Mouse (Mus musculus) heart, embryonic 15.5 days (tissue): ENCODE results near the gene Twist2. TPM values are rescaled to one million over a fixed set of nuclear protein-coding genes. Genes with fewer than 3 reads are reported as not detected.

ENCODE experiments used
- ATAC-seq: fragments of 200-750 bp; cut with Nextera tagmentation; replicated peaks from 2 replicates; pipeline ENCODE4 v1.8.0; 2017; ENCODE audit warnings: low read depth, moderate TSS enrichment; ENCODE audit not compliant: insufficient number of reproducible peaks, insufficient read depth, low FRiP score
- H3K27ac ChIP-seq: fragments of 300-500 bp; sonication (generic); 2 replicates; pipeline ENCODE4 v1.5.1; 2015; ENCODE audit warnings: mild to moderate bottlenecking, inconsistent platforms
- H3K27me3 ChIP-seq: fragments of 300-500 bp; sonication (generic); 2 replicates; pipeline ENCODE4 v1.6.1; 2015; ENCODE audit warnings: inconsistent platforms
- H3K36me3 ChIP-seq: fragments of 300-500 bp; sonication (generic); 2 replicates; pipeline ENCODE4 v1.6.1; 2015; ENCODE audit warnings: mild to moderate bottlenecking, inconsistent platforms
- H3K4me1 ChIP-seq: fragments of 300-500 bp; sonication (generic); replicated peaks from 2 replicates; pipeline ENCODE4 v1.6.1; 2015; ENCODE audit warnings: inconsistent platforms
- H3K4me2 ChIP-seq: fragments of 300-500 bp; sonication (generic); 2 replicates; pipeline ENCODE4 v1.6.1; 2015; ENCODE audit warnings: inconsistent platforms, mild to moderate bottlenecking, moderate library complexity
- H3K4me3 ChIP-seq: fragments of 300-500 bp; sonication (generic); 2 replicates; pipeline ENCODE4 v1.5.1; 2015; ENCODE audit warnings: mild to moderate bottlenecking, inconsistent platforms
- H3K9ac ChIP-seq: fragments of 300-500 bp; sonication (generic); 2 replicates; pipeline ENCODE4 v1.6.1; 2015; ENCODE audit warnings: mild to moderate bottlenecking, inconsistent platforms
- H3K9me3 ChIP-seq: fragments of 300-500 bp; sonication (generic); replicated peaks from 2 replicates; pipeline ENCODE4 v1.6.1; 2016; ENCODE audit warnings: inconsistent platforms
- WGBS: fragments of 180-500 bp; shearing (Covaris S2); methylation state at CpG from one replicate; pipeline ENCODE4 v1.1.7; 2015; ENCODE audit warnings: mixed read lengths; 5-methylcytosine and 5-hydroxymethylcytosine counted together
- polyA plus RNA-seq: library from polyadenylated mRNA; unstranded; fragments of >200 nt; fragmentation: Nextera tagmentation; extraction: Ambion mirVana; gene quantifications from 2 replicates; pipeline ENCODE4 v1.2.1, GENCODE M21; 2015

Twist2 gene
- polyA plus RNA-seq, 1 experiment from 2014 or later = 2.9 TPM

- H3K4me3 ChIP-seq = no peak overlapping the region
- no peak for ATAC-seq
- H3K36me3 ChIP-seq = no peaks in the 10 kb centered on the region
- H3K9ac ChIP-seq = no peak overlapping the region
- 55% methylated on average over 5 of the region's 5 CpGs for WGBS
- peaks cover 3% of the 10 kb centered on the region; the same call in 1 of the 2 replicates for H3K27me3 ChIP-seq
- H3K9me3 ChIP-seq = no peaks in the 10 kb centered on the region
- peaks cover 7% of the 10 kb centered on the region; the same call in 1 of the 2 replicates for H3K4me1 ChIP-seq
- H3K27ac ChIP-seq = no peak overlapping the region
- no peak overlapping the region for H3K4me2 ChIP-seq
Measured at GRCm38 (mm10) chr1:91776928-91777327, 24.3 kb upstream of the Twist2 start.

GRCm38 (mm10) chr1:91779819-91780218 is 21.4 kb upstream of the Twist2 start:
- ATAC-seq = no peak

GRCm38 (mm10) chr1:91781182-91781581 is 20.1 kb upstream of the Twist2 start:
- Histone ChIP-seq H3K9me3 (no peaks in the 10 kb centered on the region), H3K27ac (no peak overlapping the region), H3K4me3 (no peak overlapping the region), H3K4me1 (peaks cover 7% of the 10 kb centered on the region; the same call in 1 of the 2 replicates), H3K27me3 (0 out of 2 replicates have a peak, but pooled peaks cover 4% of the 10 kb centered on the region), H3K4me2 (no peak overlapping the region), H3K9ac (no peak overlapping the region), H3K36me3 (no peaks in the 10 kb centered on the region)
- WGBS = 60% methylated on average over 7 of the region's 7 CpGs
- ATAC-seq = no peak

More at GRCm38 (mm10) chr1:91779819-91780218, 21.4 kb upstream of the Twist2 start:
- H3K9ac ChIP-seq = no peak overlapping the region
- H3K27me3 ChIP-seq = no peaks in the 10 kb centered on the region
- no peak overlapping the region for H3K4me2 ChIP-seq
- H3K4me3 ChIP-seq = no peak overlapping the region
- no peak overlapping the region for H3K27ac ChIP-seq
- WGBS = 53% methylated on average over 4 of the region's 4 CpGs
- no peaks in the 10 kb centered on the region for H3K9me3 ChIP-seq
- H3K36me3 ChIP-seq = no peaks in the 10 kb centered on the region
- H3K4me1 ChIP-seq = peaks cover 7% of the 10 kb centered on the region; the same call in 1 of the 2 replicates

- no peak overlapping the region for H3K27ac ChIP-seq
- ATAC-seq = no peak
- H3K27me3 ChIP-seq = 0 out of 2 replicates have a peak, but pooled peaks cover 4% of the 10 kb centered on the region
- H3K4me3 ChIP-seq = no peak overlapping the region
- no peak overlapping the region for H3K4me2 ChIP-seq
- no peak overlapping the region for H3K9ac ChIP-seq
- 60% methylated on average over 3 of the region's 3 CpGs for WGBS
- no peaks in the 10 kb centered on the region for H3K9me3 ChIP-seq
- peaks cover 7% of the 10 kb centered on the region; the same call in 1 of the 2 replicates for H3K4me1 ChIP-seq
- H3K36me3 ChIP-seq = no peaks in the 10 kb centered on the region
Measured at GRCm38 (mm10) chr1:91784162-91784561, 17.1 kb upstream of the Twist2 start.

- Histone ChIP-seq H3K4me3 (no peak overlapping the region), H3K36me3 (no peaks in the 10 kb centered on the region), H3K4me1 (peaks cover 22% of the 10 kb centered on the region), H3K4me2 (no peak overlapping the region), H3K9ac (no peak overlapping the region), H3K9me3 (no peaks in the 10 kb centered on the region), H3K27ac (no peak overlapping the region), H3K27me3 (peaks cover 61% of the 10 kb centered on the region)
- WGBS = 49% methylated on average over 3 of the region's 3 CpGs
- no peak for ATAC-seq
Measured at GRCm38 (mm10) chr1:91799323-91799722, 1.9 kb upstream of the Twist2 start.

- Histone ChIP-seq H3K36me3 (no peaks in the 10 kb centered on the region), H3K4me3 (peak overlapping the region; percentile 56), H3K4me2 (peak overlapping the region; percentile 88), H3K9ac (no peak overlapping the region), H3K27me3 (peaks cover 67% of the 10 kb centered on the region), H3K27ac (no peak overlapping the region), H3K9me3 (no peaks in the 10 kb centered on the region), H3K4me1 (peaks cover 22% of the 10 kb centered on the region)
- 51% methylated on average over 13 of the region's 13 CpGs for WGBS
- ATAC-seq = no peak
Measured at GRCm38 (mm10) chr1:91800348-91800747, 913 bp upstream of the Twist2 start.

GRCm38 (mm10) chr1:91801844-91802366 is 644 bp downstream of the Twist2 start:
- Histone ChIP-seq H3K27me3 (peaks cover 77% of the 10 kb centered on the region), H3K9ac (peak overlapping the region; percentile 15; the same call in 1 of the 2 replicates), H3K9me3 (no peaks in the 10 kb centered on the region), H3K4me3 (peak overlapping the region; percentile 56), H3K27ac (no peak overlapping the region), H3K4me2 (peak overlapping the region; percentile 88), H3K4me1 (peaks cover 22% of the 10 kb centered on the region), H3K36me3 (no peaks in the 10 kb centered on the region)
- WGBS = 2% methylated on average over 45 of the region's 45 CpGs
- no peak; the same call in 1 of the 2 replicates for ATAC-seq

- no peaks in the 10 kb centered on the region for H3K36me3 ChIP-seq
Measured at GRCm38 (mm10) chr1:91802406-91803121, 1.3 kb downstream of the Twist2 start.

GRCm38 (mm10) chr1:91803416-91803815 is 2.2 kb downstream of the Twist2 start:
- no peak for ATAC-seq
- no peak overlapping the region for H3K4me3 ChIP-seq
- H3K4me1 ChIP-seq = peaks cover 22% of the 10 kb centered on the region
- H3K9ac ChIP-seq = no peak overlapping the region
- no peaks in the 10 kb centered on the region for H3K36me3 ChIP-seq
- no peak overlapping the region for H3K27ac ChIP-seq
- no peaks in the 10 kb centered on the region for H3K9me3 ChIP-seq
- no peak overlapping the region for H3K4me2 ChIP-seq
- H3K27me3 ChIP-seq = peaks cover 66% of the 10 kb centered on the region
- WGBS = 70% methylated on average over 6 of the region's 6 CpGs

More at GRCm38 (mm10) chr1:91802406-91803121, 1.3 kb downstream of the Twist2 start:
- no peaks in the 10 kb centered on the region for H3K9me3 ChIP-seq
- peak overlapping the region; percentile 56 for H3K4me3 ChIP-seq
- H3K4me2 ChIP-seq = peak overlapping the region; percentile 88
- no peak for ATAC-seq
- H3K4me1 ChIP-seq = peaks cover 22% of the 10 kb centered on the region
- peaks cover 72% of the 10 kb centered on the region for H3K27me3 ChIP-seq
- WGBS = 9% methylated on average over 30 of the region's 30 CpGs
- H3K27ac ChIP-seq = no peak overlapping the region
- peak overlapping the region; percentile 15; the same call in 1 of the 2 replicates for H3K9ac ChIP-seq

- 0 out of 2 replicates have a peak, but pooled peaks cover 4% of the 10 kb centered on the region for H3K4me1 ChIP-seq
Measured at GRCm38 (mm10) chr1:91816067-91816466, 14.8 kb downstream of the Twist2 start.

GRCm38 (mm10) chr1:91816571-91816970 is 15.3 kb downstream of the Twist2 start:
- H3K9ac ChIP-seq = no peak overlapping the region

More at GRCm38 (mm10) chr1:91816067-91816466, 14.8 kb downstream of the Twist2 start:
- WGBS = 65% methylated on average over 3 of the region's 3 CpGs
- Histone ChIP-seq H3K36me3 (no peaks in the 10 kb centered on the region), H3K27me3 (no peaks in the 10 kb centered on the region; the same call in 1 of the 2 replicates), H3K4me2 (no peak overlapping the region), H3K9me3 (no peaks in the 10 kb centered on the region), H3K4me3 (no peak overlapping the region), H3K27ac (no peak overlapping the region), H3K9ac (no peak overlapping the region)
- no peak for ATAC-seq

More at GRCm38 (mm10) chr1:91816571-91816970, 15.3 kb downstream of the Twist2 start:
- H3K4me1 ChIP-seq = 0 out of 2 replicates have a peak, but pooled peaks cover 4% of the 10 kb centered on the region
- no peak overlapping the region for H3K4me2 ChIP-seq
- H3K27ac ChIP-seq = no peak overlapping the region
- ATAC-seq = no peak
- H3K9me3 ChIP-seq = no peaks in the 10 kb centered on the region
- WGBS = 33% methylated on average over 6 of the region's 6 CpGs
- H3K4me3 ChIP-seq = no peak overlapping the region
- no peaks in the 10 kb centered on the region for H3K36me3 ChIP-seq
- H3K27me3 ChIP-seq = no peaks in the 10 kb centered on the region; the same call in 1 of the 2 replicates
